Mouse (Mus musculus) right cerebral cortex, adult 2 months (tissue): Measurements from ENCODE around the gene Glt6d1.

Source experiments
- DNase-seq, 2 experiments: peaks; one replicate each; pipeline ENCODE4 v3.0.0; 2021 to 2022; ENCODE audit warnings: low spot score in 2 of 2

Glt6d1 gene

GRCm38 (mm10) chr2:25798065-25798464 is 17.6 kb downstream of the Glt6d1 start:
- no peak for DNase-seq

DNA sequence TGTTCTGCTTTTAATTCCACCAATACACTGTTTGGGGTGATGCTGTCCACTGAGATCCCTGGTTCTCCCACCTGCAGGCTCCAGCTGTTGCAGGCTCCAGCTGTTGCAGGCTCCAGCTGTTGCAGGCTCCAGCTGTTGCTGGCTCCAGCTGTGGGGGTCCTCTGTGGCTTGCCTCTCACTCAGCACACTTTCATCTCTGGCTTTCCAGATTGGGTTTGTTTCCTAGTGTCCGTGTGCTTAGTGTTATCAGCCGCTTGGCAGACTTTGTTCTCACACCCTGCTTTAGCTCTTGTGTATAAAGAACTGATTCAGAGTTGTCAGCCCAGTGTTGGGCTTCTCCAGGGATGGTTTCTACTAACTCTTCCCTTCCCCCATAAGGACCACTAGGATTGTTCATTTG is 18.0 kb downstream of the Glt6d1 start:
- no peak for DNase-seq

- DNase-seq: no peak
Measured at GRCm38 (mm10) chr2:25789092-25789491, 26.6 kb downstream of the Glt6d1 start.

DNA sequence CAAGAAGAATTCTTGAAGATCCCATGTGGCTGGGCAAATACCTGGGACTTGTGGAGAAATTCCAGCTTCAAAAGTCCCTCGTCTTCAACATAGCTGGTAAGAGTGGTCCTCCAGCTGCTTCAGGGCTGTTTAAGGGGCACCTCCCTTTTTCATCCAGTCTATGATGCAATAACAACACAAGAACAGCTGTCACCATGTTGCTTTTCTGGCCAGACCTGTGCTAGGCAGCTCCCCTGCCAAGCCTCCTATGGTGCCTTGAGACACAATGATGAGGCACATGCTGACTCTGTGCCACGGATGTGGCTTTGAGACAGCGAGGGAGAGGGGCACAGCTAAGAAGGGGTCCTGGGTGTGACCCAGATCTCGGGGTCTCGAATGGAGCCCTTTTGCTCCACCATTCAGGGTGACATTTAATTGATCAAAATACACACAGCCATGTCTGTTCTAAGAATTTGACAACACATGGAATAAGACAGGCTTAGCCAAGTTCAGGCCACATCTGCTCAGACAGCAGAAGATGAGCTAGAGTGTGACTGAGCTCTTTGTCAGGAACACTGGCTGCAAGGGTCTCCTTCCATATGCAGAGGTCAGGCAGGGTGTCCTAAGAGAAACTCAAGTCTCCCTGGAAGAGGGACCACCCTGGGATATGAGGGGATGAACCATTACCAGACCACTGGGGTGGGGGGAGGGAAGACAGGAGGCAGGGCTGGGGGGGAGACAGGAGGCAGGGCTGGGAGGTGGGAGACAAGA is 29.9 kb downstream of the Glt6d1 start:
- DNase-seq: no peak

GRCm38 (mm10) chr2:25781957-25782356 is 33.7 kb downstream of the Glt6d1 start, which contains the start of gene Gm13539:
Gene Gm13539 (plus strand): TSS chr2:25782257.
- no peak for DNase-seq

- no peak for DNase-seq
Measured at GRCm38 (mm10) chr2:25780921-25781320, 34.7 kb downstream of the Glt6d1 start.

GRCm38 (mm10) chr2:25779076-25779475 is 36.6 kb downstream of the Glt6d1 start:
- DNase-seq: no peak

- DNase-seq: no peak
Measured at GRCm38 (mm10) chr2:25776717-25777116, 38.9 kb downstream of the Glt6d1 start, which contains the start of gene Lcn11. Gene Lcn11 (plus strand): TSS chr2:25777017.

- DNase-seq: no peak
Measured at GRCm38 (mm10) chr2:25775991-25776390, 39.7 kb downstream of the Glt6d1 start.

DNA sequence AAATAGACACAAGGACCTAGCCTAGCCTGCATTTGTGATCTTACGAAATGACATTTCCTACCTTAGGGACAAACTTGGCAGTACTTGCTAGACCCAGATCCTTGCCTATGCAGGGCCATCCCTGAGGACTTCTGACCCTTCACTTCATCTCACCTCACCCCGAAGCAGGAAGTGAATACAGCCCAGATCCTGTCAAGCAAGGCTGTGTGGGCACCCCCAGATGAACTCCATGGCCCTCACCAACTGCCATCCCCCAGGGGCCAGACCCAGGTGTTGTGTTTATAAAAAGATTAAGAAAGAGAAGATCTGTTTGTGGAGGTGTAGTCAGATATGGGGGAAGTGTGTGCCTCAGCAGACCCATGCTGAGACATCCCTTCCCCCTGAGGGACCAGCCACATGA is 41.0 kb downstream of the Glt6d1 start:
- DNase-seq: no peak

DNA sequence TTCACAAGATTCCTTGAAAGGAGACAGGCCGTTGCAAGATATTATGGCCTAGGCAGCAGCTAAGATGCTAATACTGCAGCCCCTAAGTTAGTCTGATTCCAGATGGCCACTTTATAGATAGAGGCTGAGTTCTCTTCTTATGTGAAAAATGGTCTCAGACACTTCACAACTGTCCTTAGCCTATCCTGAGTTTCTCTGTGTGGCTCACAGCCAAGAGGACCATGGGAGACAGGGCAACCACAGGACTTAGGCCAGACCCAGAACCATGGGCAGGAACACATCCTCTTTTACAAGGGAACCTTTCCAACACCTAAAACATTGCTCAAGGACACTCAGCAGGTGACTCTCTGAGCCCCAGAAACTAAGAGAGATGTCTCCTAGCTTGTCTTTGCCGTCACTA is 42.1 kb downstream of the Glt6d1 start:
- no peak for DNase-seq

DNA sequence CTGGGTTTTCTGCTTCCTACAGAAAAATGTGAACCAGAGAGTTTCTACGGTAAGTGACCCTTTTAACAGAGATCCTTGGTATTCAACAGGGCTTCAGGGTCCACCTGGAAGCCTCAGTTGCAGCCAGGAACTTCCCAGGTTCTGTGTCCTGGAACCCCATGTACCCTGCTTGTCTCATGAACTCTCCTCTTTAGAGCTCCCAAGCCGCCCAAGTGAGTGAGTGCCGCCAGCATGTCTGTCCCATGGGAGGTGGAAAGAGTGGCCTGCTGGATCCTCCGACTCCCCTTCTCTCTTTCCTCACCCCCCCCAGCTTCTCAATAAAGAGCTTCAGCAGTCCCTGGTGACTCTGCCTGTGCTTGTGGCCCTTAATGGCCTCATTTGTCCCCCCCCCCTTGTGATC is 47.9 kb downstream of the Glt6d1 start:
- DNase-seq: no peak

DNA sequence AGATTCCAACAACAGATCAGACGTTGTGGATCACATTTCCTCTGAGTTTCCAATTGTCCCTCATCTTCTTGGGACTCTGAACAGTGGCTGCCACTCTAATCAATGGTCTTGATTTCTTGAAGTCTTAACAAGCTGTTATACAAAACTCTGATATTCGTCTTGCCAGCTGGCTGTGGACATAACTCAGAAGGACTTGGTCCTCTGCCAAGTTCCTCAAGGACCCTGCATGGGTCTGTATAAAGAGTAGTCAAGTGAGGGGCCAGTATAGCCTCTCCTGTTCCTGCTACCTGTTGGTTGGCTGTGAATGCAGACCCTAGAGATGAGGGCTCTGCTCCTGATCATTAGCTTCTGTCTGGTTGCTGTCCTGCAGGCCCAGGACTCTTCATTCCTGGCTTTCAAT is 50.4 kb downstream of the Glt6d1 start, which contains the start of gene Lcn3:
TSS of gene Lcn3 (plus strand) at position 301 of the 400 bp plus-strand sequence.
- no peak for DNase-seq

DNA sequence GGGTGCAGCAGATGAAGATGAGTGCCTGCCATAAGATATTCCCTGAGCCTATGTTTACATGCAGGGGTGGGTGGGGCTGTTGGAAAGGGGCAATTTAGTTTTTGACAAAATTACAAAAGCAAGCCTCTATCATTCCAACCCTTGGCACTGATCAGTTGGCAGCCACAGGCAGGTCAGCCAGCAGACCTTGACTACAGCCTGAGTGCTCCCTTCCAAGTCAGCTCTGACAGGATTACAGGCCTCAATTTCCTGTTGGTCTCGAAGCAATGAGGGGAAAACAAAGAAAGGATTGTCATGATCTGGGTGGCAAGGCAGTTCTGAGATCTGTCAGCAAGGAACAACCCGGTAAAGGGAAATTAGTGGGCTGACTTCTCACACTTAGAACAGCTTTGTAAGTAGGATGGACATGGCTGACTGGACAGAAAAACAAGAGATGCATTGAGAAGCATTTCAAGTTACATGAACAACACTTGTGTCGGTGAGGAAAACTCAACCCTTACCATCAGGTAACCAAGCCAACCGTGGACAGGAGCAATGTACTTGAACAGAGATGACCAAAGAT is 57.5 kb downstream of the Glt6d1 start:
- DNase-seq: no peak

DNA sequence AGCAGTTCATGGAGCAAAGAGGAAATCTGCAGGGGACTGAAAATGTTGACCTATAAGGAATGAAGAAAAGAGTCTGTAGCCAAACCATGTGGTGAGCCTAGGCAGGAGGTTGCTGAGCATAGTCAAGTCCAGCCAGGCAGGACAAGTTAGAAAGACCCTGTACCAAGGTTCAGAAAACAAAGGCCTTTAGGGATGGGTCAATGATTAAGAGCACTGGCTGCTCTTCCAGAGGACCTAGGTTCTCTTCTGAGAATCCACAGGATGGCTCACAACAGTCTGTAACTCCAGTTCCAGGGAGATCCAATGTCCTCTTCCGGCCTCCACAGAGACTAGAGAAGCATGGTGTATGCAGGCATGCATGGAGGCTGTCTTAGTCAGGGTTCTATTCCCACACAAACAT is 61.4 kb downstream of the Glt6d1 start:
- no peak for DNase-seq
